Mouse (Mus musculus) midbrain, embryonic 15.5 days (tissue): Measurements from ENCODE around the gene Vps8. TPM values are rescaled to one million over a fixed set of nuclear protein-coding genes. Genes with fewer than 3 reads are reported as not detected.

Experiments used
- ATAC-seq: fragments of 200-750 bp; cut with Nextera tagmentation; replicated peaks from 2 replicates; pipeline ENCODE4 v1.8.0; 2017; ENCODE audit warnings: moderate TSS enrichment
- H3K27ac ChIP-seq: fragments of 300-500 bp; sonication (generic); 2 replicates; pipeline ENCODE4 v1.5.1; 2015; ENCODE audit warnings: mild to moderate bottlenecking, inconsistent platforms
- H3K27me3 ChIP-seq: fragments of 300-500 bp; sonication (generic); replicated peaks from 2 replicates; pipeline ENCODE4 v1.6.1; 2015; ENCODE audit warnings: inconsistent platforms
- H3K36me3 ChIP-seq: fragments of 300-500 bp; sonication (generic); replicated peaks from 2 replicates; pipeline ENCODE4 v1.6.1; 2015; ENCODE audit warnings: inconsistent platforms
- H3K4me1 ChIP-seq: fragments of 300-500 bp; sonication (generic); 2 replicates; pipeline ENCODE4 v1.6.1; 2015; ENCODE audit warnings: inconsistent platforms
- H3K4me2 ChIP-seq: fragments of 300-500 bp; sonication (generic); 2 replicates; pipeline ENCODE4 v1.6.1; 2015; ENCODE audit warnings: inconsistent platforms, mild to moderate bottlenecking, moderate library complexity
- H3K4me3 ChIP-seq: fragments of 300-500 bp; sonication (generic); 2 replicates; pipeline ENCODE4 v1.5.1; 2015; ENCODE audit warnings: mild to moderate bottlenecking, inconsistent platforms
- H3K9ac ChIP-seq: fragments of 300-500 bp; sonication (generic); 2 replicates; pipeline ENCODE4 v1.6.1; 2015; ENCODE audit warnings: mild to moderate bottlenecking, inconsistent platforms
- H3K9me3 ChIP-seq: fragments of 300-500 bp; sonication (generic); 2 replicates; pipeline ENCODE4 v1.6.1; 2016; ENCODE audit warnings: inconsistent platforms
- WGBS: fragments of 180-500 bp; shearing (Covaris S2); methylation state at CpG from one replicate; pipeline ENCODE4 v1.1.7; 2015; ENCODE audit warnings: mixed read lengths; 5-methylcytosine and 5-hydroxymethylcytosine counted together
- polyA plus RNA-seq: library from polyadenylated mRNA; unstranded; fragments of >200 nt; fragmentation: Nextera tagmentation; extraction: Ambion mirVana; gene quantifications from 2 replicates; pipeline ENCODE4 v1.2.1, GENCODE M21; 2015

The Vps8 gene
- polyA plus RNA-seq, 1 experiment from 2014 or later: 37.5 TPM

DNA sequence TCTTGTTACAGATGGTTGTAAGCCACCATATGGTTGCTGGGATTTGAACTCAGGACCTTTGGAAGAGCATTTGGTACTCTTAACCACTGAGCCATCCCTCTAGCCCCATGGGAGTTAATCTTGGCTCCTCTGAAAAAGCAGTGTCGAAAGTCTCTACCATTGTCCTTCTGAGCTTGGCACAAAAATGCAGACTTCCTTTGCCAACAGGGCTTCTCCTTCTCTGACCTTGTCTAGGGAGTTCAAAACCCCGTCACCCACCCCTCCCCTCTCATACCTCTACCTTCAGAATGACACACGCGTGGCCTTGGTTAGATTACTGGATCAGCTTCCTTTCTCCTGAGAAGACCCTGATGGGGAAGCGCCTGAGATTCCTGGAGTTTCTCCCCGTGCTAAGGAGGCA, 71.8 kb downstream of the Vps8 start:
- no peak for ATAC-seq

DNA sequence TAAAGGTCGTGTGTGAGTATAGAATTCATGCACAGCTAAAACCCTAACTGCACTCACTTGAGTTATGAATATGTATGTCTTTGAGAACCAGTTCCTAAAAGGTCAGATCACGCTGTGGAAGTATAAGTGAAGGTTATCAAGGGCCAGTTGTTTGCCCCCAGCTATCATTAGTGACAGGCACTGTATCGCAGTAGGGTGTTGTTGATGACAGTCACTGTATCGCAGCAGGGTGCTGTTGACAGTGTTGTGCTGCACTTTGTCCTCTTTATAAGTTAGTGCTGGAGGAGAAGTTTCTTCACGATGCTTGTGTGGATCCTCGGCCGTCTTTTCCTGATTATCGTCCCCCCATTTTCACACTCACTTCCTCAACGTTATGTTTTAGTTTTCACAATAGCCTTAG, 73.9 kb downstream of the Vps8 start:
- no peak overlapping the region for H3K9ac ChIP-seq

More for the DNA sequence above, 71.8 kb downstream of the Vps8 start:
- H3K27ac ChIP-seq: no peak overlapping the region
- no peak overlapping the region for H3K4me3 ChIP-seq
- H3K27me3 ChIP-seq: no peaks in the 10 kb centered on the region
- no peaks in the 10 kb centered on the region for H3K9me3 ChIP-seq
- no peak overlapping the region for H3K9ac ChIP-seq
- H3K4me1 ChIP-seq: peaks cover 9% of the 10 kb centered on the region
- H3K4me2 ChIP-seq: no peak overlapping the region
- 95% methylated on average over 6 of the region's 6 CpGs for WGBS
- 0 out of 2 replicates have a peak, but pooled peaks cover 3% of the 10 kb centered on the region for H3K36me3 ChIP-seq

DNA sequence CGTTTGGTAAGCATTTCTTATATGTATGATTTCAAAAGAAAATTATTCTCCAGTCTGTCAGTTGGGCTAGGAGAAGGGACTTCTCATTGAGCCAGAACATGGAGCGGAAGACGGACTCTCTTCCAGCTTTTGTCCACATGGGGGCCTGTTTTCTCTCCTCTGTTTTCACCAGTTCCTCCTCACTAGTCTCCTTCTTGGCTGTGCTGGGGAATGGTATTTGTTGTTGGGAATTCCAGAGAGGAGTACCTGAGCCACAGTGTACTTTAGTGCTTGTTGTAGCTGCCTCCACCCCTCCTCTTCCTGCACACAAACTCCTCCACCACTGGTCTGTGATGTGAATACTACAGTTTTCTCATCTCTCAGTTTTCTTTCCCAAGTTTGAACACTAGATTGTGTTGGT, 74.7 kb downstream of the Vps8 start:
- Histone ChIP-seq H3K36me3 (0 out of 2 replicates have a peak, but pooled peaks cover 10% of the 10 kb centered on the region), H3K4me3 (no peak overlapping the region), H3K4me2 (no peak overlapping the region), H3K9me3 (no peaks in the 10 kb centered on the region), H3K9ac (no peak overlapping the region), H3K27ac (no peak overlapping the region), H3K4me1 (peaks cover 5% of the 10 kb centered on the region), H3K27me3 (no peaks in the 10 kb centered on the region)
- ATAC-seq: no peak
- 69% methylated on average over 3 of the region's 3 CpGs for WGBS

More for the DNA sequence above, 73.9 kb downstream of the Vps8 start:
- Histone ChIP-seq H3K4me2 (no peak overlapping the region), H3K27ac (no peak overlapping the region), H3K27me3 (no peaks in the 10 kb centered on the region), H3K36me3 (0 out of 2 replicates have a peak, but pooled peaks cover 10% of the 10 kb centered on the region), H3K4me3 (no peak overlapping the region), H3K9me3 (no peaks in the 10 kb centered on the region), H3K4me1 (peaks cover 9% of the 10 kb centered on the region)
- 87% methylated on average over 9 of the region's 9 CpGs for WGBS
- ATAC-seq: no peak

DNA sequence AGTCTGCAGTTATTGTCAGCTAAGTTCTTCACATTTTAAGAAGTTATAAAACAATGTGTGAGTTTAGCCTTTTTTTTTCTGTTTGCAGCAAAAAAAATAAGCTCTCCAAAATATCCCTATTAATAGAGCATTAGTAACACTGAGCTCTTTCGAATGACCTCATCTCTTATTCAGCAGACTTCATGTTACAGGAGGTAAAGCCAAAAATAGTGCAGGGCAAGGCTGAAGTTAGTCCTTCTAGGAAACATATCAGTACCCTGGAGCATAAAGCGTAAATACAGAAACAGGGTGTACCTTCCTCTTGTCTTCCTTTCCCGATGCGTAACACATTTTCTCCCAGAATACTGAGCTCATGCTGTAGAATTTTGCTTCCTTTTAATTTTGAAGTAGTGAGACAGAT, 76.1 kb downstream of the Vps8 start:
- 91% methylated on average over 4 of the region's 4 CpGs for WGBS
- H3K27me3 ChIP-seq: no peaks in the 10 kb centered on the region
- 0 out of 2 replicates have a peak, but pooled peaks cover 10% of the 10 kb centered on the region for H3K36me3 ChIP-seq
- H3K4me2 ChIP-seq: no peak overlapping the region
- H3K27ac ChIP-seq: no peak overlapping the region
- H3K9ac ChIP-seq: no peak overlapping the region
- H3K4me3 ChIP-seq: no peak overlapping the region
- no peaks in the 10 kb centered on the region for H3K4me1 ChIP-seq
- ATAC-seq: no peak
- H3K9me3 ChIP-seq: no peaks in the 10 kb centered on the region

DNA sequence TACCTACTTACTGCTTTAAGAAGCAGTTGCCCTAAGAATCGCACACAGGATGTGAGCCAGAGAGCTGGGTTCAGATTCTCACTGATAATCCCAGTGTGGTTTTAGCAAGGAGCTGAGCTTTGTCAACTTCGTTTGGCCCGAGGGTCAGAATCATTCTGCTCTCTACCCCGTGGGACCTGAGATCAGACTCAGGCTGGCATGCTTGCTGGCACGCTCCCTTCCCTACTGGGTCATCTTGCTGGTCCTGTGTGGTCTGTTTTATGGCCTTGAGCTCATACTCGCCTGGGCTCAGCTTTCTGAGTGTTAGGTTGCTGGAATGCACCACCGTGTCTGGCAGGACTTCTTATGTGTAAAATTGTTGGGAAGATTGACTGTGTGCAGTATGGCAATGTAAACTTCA, 76.7 kb downstream of the Vps8 start:
- Histone ChIP-seq H3K36me3 (0 out of 2 replicates have a peak, but pooled peaks cover 10% of the 10 kb centered on the region), H3K9ac (no peak overlapping the region), H3K27ac (no peak overlapping the region), H3K9me3 (no peaks in the 10 kb centered on the region), H3K27me3 (no peaks in the 10 kb centered on the region), H3K4me2 (no peak overlapping the region), H3K4me3 (no peak overlapping the region), H3K4me1 (no peaks in the 10 kb centered on the region)
- ATAC-seq: no peak
- WGBS: 81% methylated on average over 7 of the region's 7 CpGs

DNA sequence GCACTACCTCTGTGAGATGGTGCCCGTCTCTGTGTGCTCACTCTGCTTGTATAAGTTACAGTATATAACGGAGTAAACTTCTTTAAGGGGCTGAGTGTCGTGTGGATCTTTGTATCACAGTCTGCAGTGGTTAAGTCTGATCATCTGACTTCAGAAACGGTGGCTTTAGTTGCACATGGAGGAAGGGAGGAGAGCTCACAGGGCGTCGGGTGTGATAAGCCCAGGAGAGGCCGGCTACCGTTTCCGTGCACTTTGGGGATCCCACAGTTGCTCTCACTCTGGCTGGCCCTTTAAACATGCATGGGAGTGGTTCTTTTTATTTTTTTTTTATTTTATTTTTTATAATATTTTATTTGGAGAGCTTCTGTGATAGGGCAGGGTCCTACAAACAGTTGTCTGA, 95.9 kb downstream of the Vps8 start:
- Histone ChIP-seq H3K4me1 (no peaks in the 10 kb centered on the region), H3K27ac (no peak overlapping the region), H3K9me3 (no peaks in the 10 kb centered on the region), H3K4me2 (no peak overlapping the region), H3K4me3 (no peak overlapping the region), H3K9ac (no peak overlapping the region), H3K36me3 (0 out of 2 replicates have a peak, but pooled peaks cover 8% of the 10 kb centered on the region), H3K27me3 (no peaks in the 10 kb centered on the region)
- WGBS: 89% methylated on average over 9 of the region's 9 CpGs
- ATAC-seq: no peak

DNA sequence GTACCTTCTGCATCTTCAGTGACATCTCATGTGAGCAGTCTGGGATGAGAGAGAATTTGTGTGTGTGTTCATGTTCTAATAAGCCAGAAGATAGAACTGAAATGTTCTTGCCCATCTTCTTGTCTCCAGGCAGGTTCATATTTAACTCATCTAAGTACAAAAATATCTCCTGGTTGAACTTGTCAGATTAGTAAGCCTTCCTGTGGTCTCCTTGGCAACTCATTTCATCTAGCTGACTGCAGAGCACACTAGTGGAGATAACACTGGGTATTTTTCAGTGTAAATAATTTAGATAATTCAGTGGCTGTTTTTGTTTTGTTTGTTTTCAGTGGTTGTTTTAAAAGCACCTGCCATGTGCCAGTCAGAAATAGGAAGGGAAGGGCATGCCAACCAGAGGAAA, 96.9 kb downstream of the Vps8 start:
- Histone ChIP-seq H3K27ac (no peak overlapping the region), H3K9me3 (no peaks in the 10 kb centered on the region), H3K27me3 (no peaks in the 10 kb centered on the region), H3K36me3 (0 out of 2 replicates have a peak, but pooled peaks cover 5% of the 10 kb centered on the region), H3K4me3 (no peak overlapping the region), H3K9ac (no peak overlapping the region), H3K4me1 (no peaks in the 10 kb centered on the region), H3K4me2 (no peak overlapping the region)
- no peak for ATAC-seq

DNA sequence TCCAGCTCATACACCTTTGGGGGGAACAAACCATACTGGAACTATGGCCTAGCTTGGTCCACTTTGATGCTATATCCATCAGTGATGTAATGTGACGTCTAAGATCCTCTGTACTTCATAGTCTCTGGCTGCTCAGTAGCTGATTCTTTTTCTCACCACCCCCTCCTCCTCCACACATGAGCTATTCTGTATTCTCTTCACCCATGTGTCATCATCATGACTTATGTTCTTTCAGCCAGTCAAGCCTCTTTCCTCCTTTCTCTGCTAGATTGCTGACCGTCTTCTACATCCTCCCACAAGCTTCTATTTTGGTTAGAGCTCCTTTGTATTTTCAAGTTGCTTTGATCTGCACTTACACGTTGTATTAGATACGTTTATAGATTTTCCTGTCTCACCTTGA, 100.8 kb downstream of the Vps8 start:
- no peaks in the 10 kb centered on the region for H3K27me3 ChIP-seq
- H3K4me1 ChIP-seq: no peaks in the 10 kb centered on the region
- H3K9me3 ChIP-seq: no peaks in the 10 kb centered on the region
- 0 out of 2 replicates have a peak, but pooled peaks cover 4% of the 10 kb centered on the region for H3K36me3 ChIP-seq
- no peak overlapping the region for H3K4me3 ChIP-seq
- H3K27ac ChIP-seq: no peak overlapping the region
- WGBS: 89% methylated on average over 4 of the region's 4 CpGs
- ATAC-seq: no peak
- H3K9ac ChIP-seq: no peak overlapping the region
- no peak overlapping the region for H3K4me2 ChIP-seq

DNA sequence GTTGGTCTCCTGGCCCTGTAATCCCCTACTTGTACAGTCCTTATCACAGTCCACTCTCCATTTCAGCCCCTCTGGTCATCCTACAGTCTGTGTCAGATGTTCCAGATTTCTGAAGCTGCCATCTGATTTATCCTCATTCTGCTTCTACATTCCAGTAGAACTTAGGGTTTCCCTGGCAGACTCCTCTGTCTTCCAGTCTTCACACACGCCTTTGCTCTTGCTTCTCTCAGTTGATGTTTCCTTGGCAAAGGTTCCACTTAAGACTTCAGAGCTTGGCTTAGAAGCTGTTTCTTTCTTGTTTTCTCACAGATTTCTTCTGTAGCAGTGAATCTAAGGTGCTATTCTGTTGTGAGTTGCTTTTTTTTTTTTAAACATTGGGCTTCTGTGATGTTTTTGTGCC, 102.5 kb downstream of the Vps8 start:
- Histone ChIP-seq H3K4me1 (no peaks in the 10 kb centered on the region), H3K4me3 (no peak overlapping the region), H3K36me3 (0 out of 2 replicates have a peak, but pooled peaks cover 3% of the 10 kb centered on the region), H3K4me2 (no peak overlapping the region), H3K27ac (no peak overlapping the region), H3K9ac (no peak overlapping the region), H3K9me3 (no peaks in the 10 kb centered on the region), H3K27me3 (no peaks in the 10 kb centered on the region)
- 100% methylated on average over 1 of the region's 1 CpGs for WGBS
- no peak for ATAC-seq

DNA sequence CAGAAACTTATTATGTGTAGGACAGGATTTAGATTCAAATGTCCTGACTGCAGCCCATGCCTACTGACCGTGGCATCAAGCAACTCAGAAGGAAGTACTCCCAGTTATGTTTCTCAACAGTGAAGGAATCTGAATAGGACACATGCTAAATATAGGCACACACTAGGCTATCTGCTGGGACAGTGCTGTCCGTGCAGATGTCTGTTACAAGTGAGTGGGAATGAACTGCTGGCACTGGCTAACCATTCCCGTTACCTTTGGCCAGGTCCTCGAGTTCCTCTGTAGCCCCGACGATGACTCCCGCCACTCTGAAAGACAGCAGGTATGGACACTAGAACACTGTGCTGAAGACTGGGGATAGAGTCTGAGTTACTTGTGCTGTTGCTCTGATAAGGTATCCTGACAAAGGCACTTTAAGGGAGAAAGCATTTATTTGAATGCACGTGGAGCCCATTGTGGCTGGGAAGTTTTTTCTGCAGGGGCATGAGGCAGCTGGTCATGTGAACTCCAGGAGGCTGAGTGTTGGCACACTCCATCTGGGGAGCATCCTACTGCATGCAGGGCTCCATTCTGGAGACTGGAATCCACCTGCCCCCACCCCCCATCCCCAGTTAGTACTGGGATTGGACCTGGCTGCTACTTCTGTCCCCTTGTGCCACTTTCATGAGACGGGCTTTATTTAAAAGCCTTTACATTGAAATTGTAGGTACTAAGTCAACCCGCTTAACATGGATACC, 104.5 kb downstream of the Vps8 start:
- no peaks in the 10 kb centered on the region for H3K27me3 ChIP-seq
- H3K9me3 ChIP-seq: no peaks in the 10 kb centered on the region
- H3K4me3 ChIP-seq: no peak overlapping the region
- ATAC-seq: no peak
- H3K27ac ChIP-seq: no peak overlapping the region
- no peaks in the 10 kb centered on the region for H3K36me3 ChIP-seq
- H3K4me2 ChIP-seq: no peak overlapping the region
- 87% methylated on average over 10 of the region's 10 CpGs for WGBS
- no peak overlapping the region for H3K9ac ChIP-seq
- no peaks in the 10 kb centered on the region for H3K4me1 ChIP-seq

DNA sequence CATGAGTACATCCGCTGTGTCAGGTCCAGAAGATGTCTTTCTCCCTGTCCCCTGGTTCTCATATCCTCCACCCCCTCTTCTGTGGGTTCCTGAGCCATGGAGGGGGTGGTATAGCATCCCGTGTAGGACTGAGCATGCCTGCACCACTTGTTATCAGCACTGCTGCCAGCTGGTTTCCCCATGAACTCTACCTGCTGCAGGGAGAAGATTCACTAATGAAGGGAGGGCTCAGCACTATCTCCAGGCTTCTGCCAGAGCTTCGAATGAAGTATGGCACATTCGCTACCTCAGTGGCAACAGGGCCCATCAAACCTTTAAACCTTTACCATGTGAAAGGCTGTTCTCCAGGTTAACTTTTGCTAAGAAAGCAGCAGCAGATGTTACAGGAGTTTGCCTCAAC, 110.6 kb downstream of the Vps8 start:
- ATAC-seq: no peak

DNA sequence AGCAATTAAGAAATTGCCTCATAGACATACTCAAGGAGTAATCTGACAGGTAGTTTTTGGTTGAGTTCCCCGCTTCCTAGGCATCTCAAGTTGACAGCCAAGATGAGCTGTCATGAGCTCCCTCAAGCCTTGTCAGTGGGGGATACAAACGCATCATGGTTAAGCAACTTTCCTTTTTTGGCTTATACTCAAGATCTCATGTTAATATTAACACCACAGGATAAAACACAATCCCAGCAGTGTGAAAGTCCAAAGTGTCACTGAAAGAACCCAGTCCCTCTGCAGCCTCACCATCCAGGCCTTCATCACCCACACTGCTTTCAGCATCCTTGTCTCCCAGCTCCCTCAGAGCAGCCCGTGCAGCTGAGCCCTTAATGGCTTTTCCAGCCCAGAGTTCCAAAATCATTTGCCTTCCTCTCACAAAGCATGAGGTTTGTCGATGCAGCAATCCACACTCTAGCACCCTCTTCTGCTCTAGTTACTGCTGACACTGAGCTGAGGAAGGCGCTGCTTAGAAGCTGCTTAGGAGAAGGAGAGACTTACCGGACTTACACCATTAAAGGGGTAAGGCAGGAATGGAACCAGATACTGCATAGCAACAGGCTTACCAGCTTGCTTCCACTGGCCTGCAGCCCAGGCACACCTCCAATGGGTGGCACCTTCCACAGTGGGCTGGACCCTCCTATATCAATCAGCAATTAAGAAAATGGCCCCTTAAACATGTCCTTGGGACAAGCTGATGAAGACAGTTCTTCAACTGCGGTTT, 113.5 kb downstream of the Vps8 start:
- Histone ChIP-seq H3K4me2 (no peak overlapping the region), H3K27ac (no peak overlapping the region)
- 91% methylated on average over 7 of the region's 7 CpGs for WGBS

More for the DNA sequence above, 110.6 kb downstream of the Vps8 start:
- WGBS: 87% methylated on average over 4 of the region's 4 CpGs
- Histone ChIP-seq H3K9me3 (no peaks in the 10 kb centered on the region), H3K9ac (no peak overlapping the region), H3K27ac (no peak overlapping the region), H3K4me1 (no peaks in the 10 kb centered on the region), H3K27me3 (no peaks in the 10 kb centered on the region), H3K4me3 (no peak overlapping the region), H3K4me2 (no peak overlapping the region), H3K36me3 (0 out of 2 replicates have a peak, but pooled peaks cover 3% of the 10 kb centered on the region)

More for the DNA sequence above, 113.5 kb downstream of the Vps8 start:
- H3K4me3 ChIP-seq: no peak overlapping the region
- no peak for ATAC-seq
- 0 out of 2 replicates have a peak, but pooled peaks cover 3% of the 10 kb centered on the region for H3K36me3 ChIP-seq
- H3K9ac ChIP-seq: no peak overlapping the region
- no peaks in the 10 kb centered on the region for H3K9me3 ChIP-seq
- no peaks in the 10 kb centered on the region for H3K27me3 ChIP-seq
- no peaks in the 10 kb centered on the region for H3K4me1 ChIP-seq
